Mouse (Mus musculus) telencephalon, adult 2 months (tissue): Measurements from ENCODE around the gene Lrrc8e.

Experiments
- DNase-seq: peaks from one replicate; pipeline ENCODE4 v3.0.0-alpha.2; 2011; ENCODE audit warnings: low read depth, low spot score

The Lrrc8e gene

GRCm38 (mm10) chr8:4256911-4257310, 30.3 kb downstream of the Lrrc8e start:
- DNase-seq: peak; percentile 96

- no peak for DNase-seq
Measured at GRCm38 (mm10) chr8:4257350-4257749, 30.7 kb downstream of the Lrrc8e start.

GRCm38 (mm10) chr8:4258233-4258632, 31.6 kb downstream of the Lrrc8e start:
- no peak for DNase-seq

GRCm38 (mm10) chr8:4258678-4259077, 32.1 kb downstream of the Lrrc8e start:
- no peak for DNase-seq

- no peak for DNase-seq
Measured at GRCm38 (mm10) chr8:4259125-4259804, 32.6 kb downstream of the Lrrc8e start, which contains the start of gene Ctxn1. Ctxn1 (minus strand) TSS chr8:4259274.

GRCm38 (mm10) chr8:4259805-4260170, 33.2 kb downstream of the Lrrc8e start:
- no peak for DNase-seq

GRCm38 (mm10) chr8:4263105-4263791, 36.6 kb downstream of the Lrrc8e start:
- DNase-seq: peak; percentile 91

- no peak for DNase-seq
Measured at GRCm38 (mm10) chr8:4265160-4265914, 38.7 kb downstream of the Lrrc8e start.

GRCm38 (mm10) chr8:4267627-4268026, 41.0 kb downstream of the Lrrc8e start:
- DNase-seq: no peak

GRCm38 (mm10) chr8:4269609-4270008, 43.0 kb downstream of the Lrrc8e start:
- no peak for DNase-seq

GRCm38 (mm10) chr8:4275275-4276110, 48.9 kb downstream of the Lrrc8e start, which contains the start of gene Timm44:
Timm44 (minus strand) TSS chr8:4275913.
- peak; percentile 97 for DNase-seq

GRCm38 (mm10) chr8:4276111-4276465, 49.5 kb downstream of the Lrrc8e start:
- no peak for DNase-seq
